Mouse (Mus musculus): ENCODE measurements around the gene Mmadhc. TPM values are rescaled to one million over a fixed set of nuclear protein-coding genes. Genes with fewer than 3 reads are reported as not detected.

Gene Mmadhc
- polyA plus RNA-seq (2012; rRNA removed) = 28.6 and 36.3 TPM in 2 replicates

- peak; percentile 86 for DNase-seq
- under 1% methylated on average over 58 of the region's 58 CpGs for WGBS
- Histone ChIP-seq H3K4me3 (replicated peaks; ENCODE audit: extremely low read depth, low read depth, low read length) (peak within 1 kb of the TSS; percentile 83), H3K4me1 (ENCODE audit: control insufficient read depth, insufficient read depth, low read length) (peaks cover 11% of the 10 kb centered on the region)
- TF ChIP-seq POLR2A (IDR thresholded peaks at IDR 0.05; ENCODE audit: borderline replicate concordance, extremely low read depth, low read depth, low read length) = peak; percentile 95; the same call in 1 of the 2 replicates
- TF ChIP-seq CTCF (IDR thresholded peaks at IDR 0.05; ENCODE audit: insufficient read depth, low read length) = no peak
These were observed at the start of gene Mmadhc for GRCm38 (mm10) chr2:50296109-50296986. Gene Mmadhc, minus strand, starts transcription at chr2:50296801.

DNA sequence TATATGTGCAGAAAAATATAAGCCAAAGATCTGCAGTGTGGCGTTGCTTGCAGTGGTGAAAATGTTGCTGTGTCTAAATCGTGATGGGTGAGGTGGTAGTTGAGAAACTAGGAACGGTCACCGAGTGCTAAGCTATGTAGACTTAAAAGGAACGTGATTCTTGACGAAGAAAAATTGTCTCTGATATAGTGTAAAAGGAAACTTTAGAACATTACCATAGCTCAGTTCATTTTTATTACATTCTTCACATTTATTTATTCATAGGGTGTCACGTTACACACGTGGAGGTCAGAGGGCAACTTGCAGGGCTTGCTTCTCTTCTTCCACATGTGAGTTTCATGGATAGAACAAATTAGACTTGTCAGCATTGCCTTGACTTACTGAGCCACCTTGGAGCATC is 47.0 kb upstream of the Mmadhc start:
- 45% methylated on average over 8 of the region's 8 CpGs for WGBS
- no peaks in the 10 kb centered on the region for H3K4me1 ChIP-seq (ENCODE audit: control insufficient read depth, insufficient read depth, low read length)
- no peak overlapping the region for H3K4me3 ChIP-seq (replicated peaks; ENCODE audit: extremely low read depth, low read depth, low read length)
- no peak for TF ChIP-seq CTCF (IDR thresholded peaks at IDR 0.05; ENCODE audit: insufficient read depth, low read length)
- TF ChIP-seq POLR2A (IDR thresholded peaks at IDR 0.05; ENCODE audit: borderline replicate concordance, extremely low read depth, low read depth, low read length) = no peak
- DNase-seq = no peak

GRCm38 (mm10) chr2:50339061-50339460 is 42.5 kb upstream of the Mmadhc start:
- no peak for DNase-seq
- no peak overlapping the region for H3K4me3 ChIP-seq (replicated peaks; ENCODE audit: extremely low read depth, low read depth, low read length)
- WGBS = 58% methylated on average over 3 of the region's 3 CpGs
- TF ChIP-seq CTCF (IDR thresholded peaks at IDR 0.05; ENCODE audit: insufficient read depth, low read length) (no peak), POLR2A (IDR thresholded peaks at IDR 0.05; ENCODE audit: borderline replicate concordance, extremely low read depth, low read depth, low read length) (no peak)
- no peaks in the 10 kb centered on the region for H3K4me1 ChIP-seq (ENCODE audit: control insufficient read depth, insufficient read depth, low read length)

DNA sequence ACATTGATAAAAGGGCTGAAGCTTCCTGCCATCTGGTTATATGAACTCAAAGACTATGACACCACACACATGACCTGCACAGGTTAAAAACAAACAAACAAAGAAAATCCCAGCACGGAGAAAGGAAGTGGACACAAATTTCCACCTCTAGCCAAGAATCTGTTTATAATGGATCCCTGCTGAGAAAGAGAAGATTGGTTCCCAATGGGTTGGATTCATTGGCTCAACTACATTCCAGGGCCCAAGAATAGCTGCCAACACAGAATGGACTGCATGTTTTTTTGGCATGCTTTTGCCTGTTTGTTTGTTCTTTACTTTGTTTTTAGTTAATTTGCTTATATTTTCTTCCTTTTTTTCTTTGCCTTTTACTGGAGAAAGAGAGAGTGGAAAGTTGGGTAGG is 41.0 kb upstream of the Mmadhc start:
- Histone ChIP-seq H3K4me3 (replicated peaks; ENCODE audit: extremely low read depth, low read depth, low read length) (no peak overlapping the region), H3K4me1 (ENCODE audit: control insufficient read depth, insufficient read depth, low read length) (no peaks in the 10 kb centered on the region)
- WGBS = 36% methylated on average over 1 of the region's 1 CpGs
- no peak for TF ChIP-seq CTCF (IDR thresholded peaks at IDR 0.05; ENCODE audit: insufficient read depth, low read length)
- no peak for TF ChIP-seq POLR2A (IDR thresholded peaks at IDR 0.05; ENCODE audit: borderline replicate concordance, extremely low read depth, low read depth, low read length)
- DNase-seq = no peak

DNA sequence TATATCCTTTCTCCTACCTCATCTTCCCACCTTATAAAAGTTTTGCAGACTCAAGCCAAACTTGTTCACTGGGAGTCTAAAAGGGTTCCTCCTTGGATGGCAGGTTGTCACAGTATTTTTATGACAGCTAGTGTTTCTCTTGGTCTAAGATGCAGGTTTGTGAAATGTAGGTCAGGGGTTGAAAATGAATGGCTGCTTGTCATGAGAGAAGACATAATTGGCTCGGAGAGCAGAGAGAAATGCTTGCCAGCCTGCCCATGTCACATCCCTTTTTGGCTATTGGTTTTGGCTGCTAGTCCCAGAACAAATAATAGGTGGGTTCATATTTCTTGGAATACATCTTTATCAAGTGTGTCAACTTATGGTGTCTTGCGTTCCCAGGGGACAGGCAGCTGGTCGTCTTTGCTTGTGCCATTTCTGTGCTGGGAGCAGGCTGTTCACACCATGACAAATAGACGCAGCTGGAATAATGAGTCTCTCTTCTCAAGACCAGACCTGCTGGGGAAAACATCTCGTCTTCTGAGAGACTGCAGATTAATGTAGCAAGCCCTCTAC is 35.2 kb upstream of the Mmadhc start:
- TF ChIP-seq CTCF (IDR thresholded peaks at IDR 0.05; ENCODE audit: insufficient read depth, low read length) (no peak), POLR2A (IDR thresholded peaks at IDR 0.05; ENCODE audit: borderline replicate concordance, extremely low read depth, low read depth, low read length) (no peak)
- WGBS = 56% methylated on average over 5 of the region's 5 CpGs
- Histone ChIP-seq H3K4me3 (replicated peaks; ENCODE audit: extremely low read depth, low read depth, low read length) (no peak overlapping the region), H3K4me1 (ENCODE audit: control insufficient read depth, insufficient read depth, low read length) (no peaks in the 10 kb centered on the region)
- no peak for DNase-seq

- DNase-seq = no peak
- 73% methylated on average over 4 of the region's 4 CpGs for WGBS
- TF ChIP-seq CTCF (IDR thresholded peaks at IDR 0.05; ENCODE audit: insufficient read depth, low read length) (no peak), POLR2A (IDR thresholded peaks at IDR 0.05; ENCODE audit: borderline replicate concordance, extremely low read depth, low read depth, low read length) (no peak)
- Histone ChIP-seq H3K4me3 (replicated peaks; ENCODE audit: extremely low read depth, low read depth, low read length) (no peak overlapping the region), H3K4me1 (ENCODE audit: control insufficient read depth, insufficient read depth, low read length) (no peaks in the 10 kb centered on the region)
These were observed 31.6 kb upstream of the Mmadhc start for GRCm38 (mm10) chr2:50328181-50328580.

GRCm38 (mm10) chr2:50324799-50325198 is 28.2 kb upstream of the Mmadhc start:
- WGBS = 51% methylated on average over 7 of the region's 7 CpGs

GRCm38 (mm10) chr2:50306663-50307320 is 10.2 kb upstream of the Mmadhc start:
- H3K4me3 ChIP-seq (replicated peaks; ENCODE audit: extremely low read depth, low read depth, low read length) = no peak overlapping the region
- TF ChIP-seq CTCF (IDR thresholded peaks at IDR 0.05; ENCODE audit: insufficient read depth, low read length) = peak; percentile 32; the same call in 1 of the 2 replicates
- TF ChIP-seq POLR2A (IDR thresholded peaks at IDR 0.05; ENCODE audit: borderline replicate concordance, extremely low read depth, low read depth, low read length) = no peak
- no peaks in the 10 kb centered on the region for H3K4me1 ChIP-seq (ENCODE audit: control insufficient read depth, insufficient read depth, low read length)
- 49% methylated on average over 9 of the region's 9 CpGs for WGBS
- DNase-seq = peak; percentile 21

More at GRCm38 (mm10) chr2:50324799-50325198, 28.2 kb upstream of the Mmadhc start:
- H3K4me1 ChIP-seq (ENCODE audit: control insufficient read depth, insufficient read depth, low read length) = no peaks in the 10 kb centered on the region
- no peak for TF ChIP-seq POLR2A (IDR thresholded peaks at IDR 0.05; ENCODE audit: borderline replicate concordance, extremely low read depth, low read depth, low read length)
- TF ChIP-seq CTCF (IDR thresholded peaks at IDR 0.05; ENCODE audit: insufficient read depth, low read length) = no peak
- DNase-seq = no peak
- no peak overlapping the region for H3K4me3 ChIP-seq (replicated peaks; ENCODE audit: extremely low read depth, low read depth, low read length)

GRCm38 (mm10) chr2:50304824-50305577 is 8.4 kb upstream of the Mmadhc start:
- WGBS = 68% methylated on average over 1 of the region's 1 CpGs
- Histone ChIP-seq H3K4me1 (ENCODE audit: control insufficient read depth, insufficient read depth, low read length) (no peaks in the 10 kb centered on the region), H3K4me3 (replicated peaks; ENCODE audit: extremely low read depth, low read depth, low read length) (no peak overlapping the region)
- no peak for DNase-seq
- TF ChIP-seq CTCF (IDR thresholded peaks at IDR 0.05; ENCODE audit: insufficient read depth, low read length) = no peak
